Mouse (Mus musculus) neural tube, embryonic 14.5 days (tissue): Measurements from ENCODE around the gene Dnmt3c. TPM values are rescaled to one million over a fixed set of nuclear protein-coding genes. Genes with fewer than 3 reads are reported as not detected.
"Not testable (repeated sequence)": the region's sequence is repeated elsewhere in the genome, so short reads cannot be mapped to it uniquely, and the experiment has no call there.

Source experiments
- ATAC-seq: fragments of 200-750 bp; cut with Nextera tagmentation; 2 replicates; pipeline ENCODE4 v1.8.0; 2017; ENCODE audit warnings: low read depth, mild to moderate bottlenecking, moderate TSS enrichment, moderate library complexity
- H3K27ac ChIP-seq: fragments of 300-500 bp; sonication (generic); 2 replicates; pipeline ENCODE4 v1.5.1; 2014; ENCODE audit warnings: low read depth, mild to moderate bottlenecking, control low read depth, low read length, moderate library complexity, mixed read lengths
- H3K27me3 ChIP-seq: fragments of 300-500 bp; sonication (generic); 2 replicates; pipeline ENCODE4 v1.6.1; 2014; ENCODE audit warnings: low read length; ENCODE audit not compliant: control insufficient read depth, insufficient read depth
- H3K36me3 ChIP-seq: fragments of 300-500 bp; sonication (generic); 2 replicates; pipeline ENCODE4 v1.6.1; 2014; ENCODE audit warnings: low read length, mixed read lengths; ENCODE audit not compliant: control insufficient read depth, insufficient read depth
- H3K4me1 ChIP-seq: fragments of 300-500 bp; sonication (generic); 2 replicates; pipeline ENCODE4 v1.6.1; 2014; ENCODE audit warnings: low read length; ENCODE audit not compliant: control insufficient read depth, insufficient read depth
- H3K4me2 ChIP-seq: fragments of 300-500 bp; sonication (generic); 2 replicates; pipeline ENCODE4 v1.6.1; 2014; ENCODE audit warnings: mild to moderate bottlenecking, low read depth, low read length, control low read depth
- H3K4me3 ChIP-seq: fragments of 300-500 bp; sonication (generic); 2 replicates; pipeline ENCODE4 v1.5.1; 2014; ENCODE audit warnings: low read depth, low read length, control low read depth, mixed read lengths
- H3K9ac ChIP-seq: fragments of 300-500 bp; sonication (generic); replicated peaks from 2 replicates; pipeline ENCODE4 v1.6.1; 2014; ENCODE audit warnings: low read depth, mild to moderate bottlenecking, control low read depth, low read length, mixed read lengths
- H3K9me3 ChIP-seq: fragments of 300-500 bp; sonication (generic); 2 replicates; pipeline ENCODE4 v1.6.1; 2016; ENCODE audit warnings: low read length; ENCODE audit not compliant: control insufficient read depth
- WGBS: fragments of 180-500 bp; shearing (Covaris S2); extraction: QIAGEN DNeasy Blood & Tissue Kit; methylation state at CpG from one replicate; pipeline ENCODE4 v1.1.7; 2014; 5-methylcytosine and 5-hydroxymethylcytosine counted together
- polyA plus RNA-seq: library from polyadenylated mRNA; unstranded; fragments of >200 nt; fragmentation: Nextera tagmentation; extraction: Ambion mirVana; gene quantifications from 2 replicates; pipeline ENCODE4 v1.2.1, GENCODE M21; 2014

Dnmt3c gene
- not detected in 2 replicates for polyA plus RNA-seq

DNA sequence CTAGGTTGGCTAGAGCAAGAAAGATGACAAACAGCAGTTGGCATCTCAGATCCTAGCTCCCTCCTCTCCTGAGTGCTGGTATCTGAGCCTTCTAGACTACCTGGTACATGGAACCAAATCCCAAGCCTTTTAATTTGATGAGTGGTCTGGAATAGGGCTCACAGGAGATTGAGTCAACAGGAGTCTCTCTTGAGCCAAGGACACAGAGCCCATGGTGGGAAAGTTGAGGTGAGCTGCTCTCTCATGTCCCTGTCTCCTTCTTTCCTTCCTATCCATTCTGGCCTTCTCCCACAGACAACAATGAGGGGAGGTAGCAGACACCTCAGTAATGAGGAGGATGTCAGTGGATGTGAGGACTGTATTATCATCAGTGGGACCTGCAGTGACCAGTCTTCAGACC is at the start of gene Dnmt3c:
Gene Dnmt3c (plus strand): TSS at position 301 of the 400 bp plus-strand sequence.
- Histone ChIP-seq H3K4me2 (no peak within 1 kb of the TSS), H3K36me3 (no peaks in the 10 kb centered on the region), H3K9ac (no peak within 1 kb of the TSS), H3K4me3 (no peak within 1 kb of the TSS), H3K27me3 (no peaks in the 10 kb centered on the region), H3K4me1 (no peaks in the 10 kb centered on the region), H3K27ac (no peak within 1 kb of the TSS), H3K9me3 (no peaks in the 10 kb centered on the region)
- ATAC-seq = no peak

DNA sequence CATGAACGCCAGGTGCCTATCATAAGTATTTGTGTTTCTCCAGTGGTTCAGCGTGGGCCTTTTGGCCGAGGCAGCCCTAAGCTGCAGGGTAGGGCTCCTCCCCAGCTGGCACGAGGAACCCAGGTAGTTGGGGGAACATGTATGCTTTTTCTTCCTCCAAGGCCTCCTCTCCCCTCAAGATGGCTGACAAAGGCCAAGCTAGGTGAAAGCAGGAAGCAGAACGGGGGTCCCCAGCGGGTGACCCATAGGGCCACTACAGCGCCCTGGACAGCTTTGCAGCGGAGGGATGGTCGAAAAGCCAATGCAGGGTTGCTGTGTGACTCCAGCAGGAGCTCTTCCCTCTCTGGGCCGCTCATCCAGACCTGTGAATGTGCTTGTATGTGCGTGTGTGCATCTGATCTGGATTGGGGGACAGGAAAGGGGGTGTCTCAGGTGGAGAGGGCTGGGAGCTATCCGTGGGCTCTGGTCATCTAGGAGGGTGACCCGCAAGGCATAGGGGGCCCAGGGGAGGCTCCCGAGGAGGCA is 47.6 kb upstream of the Dnmt3c start:
- Histone ChIP-seq H3K4me1 (0 out of 2 replicates have a peak, but pooled peaks cover 3% of the 10 kb centered on the region), H3K27ac (0 out of 2 replicates have a peak overlapping the region, but pooled peaks have one; percentile 10), H3K27me3 (0 out of 2 replicates have a peak, but pooled peaks cover 3% of the 10 kb centered on the region), H3K4me2 (peak overlapping the region; percentile 95), H3K4me3 (peak overlapping the region; percentile 78), H3K36me3 (no peaks in the 10 kb centered on the region), H3K9ac (peak overlapping the region; percentile 78), H3K9me3 (no peaks in the 10 kb centered on the region)
- ATAC-seq = no peak
- WGBS = 19% methylated on average over 14 of the region's 14 CpGs

DNA sequence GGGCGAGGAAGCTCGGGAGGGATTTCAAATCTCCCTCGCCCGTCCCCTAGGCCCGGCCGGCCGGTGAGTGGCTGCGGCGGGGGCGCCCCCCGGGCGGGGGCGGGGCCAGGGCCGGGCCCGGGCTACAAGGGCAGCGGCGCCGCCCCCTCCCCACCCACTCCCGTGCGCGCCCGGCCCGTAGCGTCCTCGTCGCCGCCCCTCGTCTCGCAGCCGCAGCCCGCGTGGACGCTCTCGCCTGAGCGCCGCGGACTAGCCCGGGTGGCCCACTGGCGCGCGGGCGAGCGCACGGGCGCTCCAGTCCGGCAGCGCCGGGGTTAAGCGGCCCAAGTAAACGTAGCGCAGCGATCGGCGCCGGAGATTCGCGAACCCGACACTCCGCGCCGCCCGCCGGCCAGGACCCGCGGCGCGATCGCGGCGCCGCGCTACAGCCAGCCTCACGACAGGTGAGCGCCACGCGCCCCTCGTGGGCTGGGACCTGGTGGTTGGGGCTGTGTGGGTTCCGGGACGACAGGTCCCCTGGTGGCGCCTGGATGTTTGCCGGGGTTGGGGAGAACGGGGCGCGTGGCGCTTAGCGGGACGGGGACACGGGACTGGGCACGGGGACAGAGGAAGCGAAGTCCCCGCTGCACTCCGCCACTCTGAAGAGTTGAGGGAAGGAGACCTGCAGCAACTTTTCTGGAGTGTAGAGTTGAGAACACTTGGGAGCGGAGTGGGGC is 47.0 kb upstream of the Dnmt3c start, which contains the start of gene Dnmt3b:
Gene Dnmt3b (plus strand): TSS at position 153 of the 716 bp plus-strand sequence.
- ATAC-seq = peak; percentile 91
- under 1% methylated on average over 65 of the region's 93 CpGs for WGBS
- no peaks in the 10 kb centered on the region for H3K36me3 ChIP-seq
- H3K9ac ChIP-seq = peak within 1 kb of the TSS; percentile 78
- no peaks in the 10 kb centered on the region for H3K9me3 ChIP-seq
- 0 out of 2 replicates have a peak, but pooled peaks cover 3% of the 10 kb centered on the region for H3K4me1 ChIP-seq
- peak within 1 kb of the TSS; percentile 78 for H3K4me3 ChIP-seq
- 0 out of 2 replicates have a peak within 1 kb of the TSS, but pooled peaks have one; percentile 10 for H3K27ac ChIP-seq
- peak within 1 kb of the TSS; percentile 95 for H3K4me2 ChIP-seq
- H3K27me3 ChIP-seq = 0 out of 2 replicates have a peak, but pooled peaks cover 3% of the 10 kb centered on the region

DNA sequence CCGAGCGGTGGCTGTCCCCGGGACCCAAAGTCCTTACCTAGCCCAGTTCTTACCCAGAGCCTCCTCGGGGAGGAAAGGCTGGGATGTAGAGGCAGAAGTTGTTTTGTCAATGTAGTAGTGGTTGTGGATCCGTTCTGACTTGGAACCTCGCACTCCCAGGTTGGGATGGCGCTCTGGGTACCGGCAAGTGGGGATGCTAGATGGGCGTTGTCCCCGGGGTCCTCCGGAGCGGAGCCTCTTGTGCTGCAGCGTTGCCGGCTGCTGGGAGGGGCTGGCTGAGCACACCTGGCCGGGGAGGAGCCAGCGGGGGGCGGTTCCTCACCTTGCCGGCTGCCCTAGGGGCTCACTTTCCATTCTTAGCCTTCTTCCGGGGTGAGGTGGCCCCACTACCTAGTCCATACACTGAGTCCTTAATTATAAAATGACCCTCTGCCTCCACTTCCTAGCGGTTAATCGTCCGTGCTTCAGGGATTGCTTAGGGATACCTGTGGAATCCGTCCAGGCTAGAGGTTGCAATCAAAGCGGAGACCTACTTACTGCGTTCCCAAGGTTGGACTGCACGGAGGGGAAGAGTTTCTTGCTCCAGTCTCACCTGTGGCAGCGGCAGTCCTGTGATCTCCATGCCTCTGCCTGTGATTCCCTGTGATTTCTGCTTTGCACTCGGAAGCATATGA is 46.3 kb upstream of the Dnmt3c start:
- no peak overlapping the region for H3K27ac ChIP-seq
- ATAC-seq = peak; percentile 22

DNA sequence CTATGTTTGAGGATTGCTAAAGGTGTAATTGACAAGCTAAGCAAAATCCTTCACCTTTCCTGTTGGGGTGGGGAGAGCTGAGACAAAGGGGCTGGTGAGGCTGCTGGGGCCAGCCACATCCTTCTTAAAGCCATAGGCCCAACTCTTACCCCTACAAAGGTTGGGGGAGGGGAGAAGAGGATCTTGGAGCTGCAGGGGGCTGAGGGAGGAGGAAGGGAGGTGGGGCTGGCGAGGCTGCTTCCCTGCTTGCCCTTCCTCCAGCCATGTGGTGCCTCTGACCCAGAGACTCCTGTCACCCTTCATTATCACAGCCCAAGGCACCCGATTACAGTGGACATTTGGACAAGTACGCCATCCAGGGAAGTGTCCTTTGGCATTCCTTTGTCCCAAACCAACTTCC is 44.8 kb upstream of the Dnmt3c start:
- ATAC-seq = no peak
- Histone ChIP-seq H3K36me3 (no peaks in the 10 kb centered on the region), H3K27ac (no peak overlapping the region), H3K9ac (no peak overlapping the region), H3K4me2 (no peak overlapping the region), H3K9me3 (no peaks in the 10 kb centered on the region), H3K4me1 (0 out of 2 replicates have a peak, but pooled peaks cover 3% of the 10 kb centered on the region), H3K27me3 (0 out of 2 replicates have a peak, but pooled peaks cover 3% of the 10 kb centered on the region), H3K4me3 (no peak overlapping the region)
- 33% methylated on average over 3 of the region's 3 CpGs for WGBS

More for the DNA sequence above, 46.3 kb upstream of the Dnmt3c start:
- WGBS = 2% methylated on average over 28 of the region's 28 CpGs
- Histone ChIP-seq H3K4me1 (0 out of 2 replicates have a peak, but pooled peaks cover 3% of the 10 kb centered on the region), H3K27me3 (0 out of 2 replicates have a peak, but pooled peaks cover 3% of the 10 kb centered on the region), H3K9ac (peak overlapping the region; percentile 78), H3K4me2 (peak overlapping the region; percentile 95), H3K9me3 (no peaks in the 10 kb centered on the region), H3K4me3 (peak overlapping the region; percentile 78), H3K36me3 (no peaks in the 10 kb centered on the region)

DNA sequence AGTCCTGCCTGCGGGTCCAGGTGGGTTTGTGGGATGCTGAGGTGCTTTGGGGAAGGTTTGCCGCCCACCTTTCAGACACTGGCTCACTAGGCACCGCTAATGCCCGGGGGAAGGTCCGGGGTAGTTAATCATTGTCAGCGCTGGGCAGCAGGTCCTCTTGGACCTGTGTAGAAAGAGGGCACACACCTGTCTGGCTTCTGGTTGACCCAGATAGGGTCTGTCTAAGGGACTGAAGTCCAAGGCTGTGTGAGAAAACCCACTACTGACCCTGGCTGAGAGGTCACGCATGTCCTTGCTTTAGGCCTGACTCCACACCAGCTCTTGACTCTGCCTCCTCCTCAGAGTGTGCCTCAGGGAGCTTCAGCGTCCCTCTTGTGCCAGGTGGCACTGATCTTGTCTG is 38.8 kb upstream of the Dnmt3c start:
- H3K27me3 ChIP-seq, H3K36me3 ChIP-seq, H3K9me3 ChIP-seq, H3K4me1 ChIP-seq, ATAC-seq, H3K9ac ChIP-seq, H3K4me3 ChIP-seq, H3K27ac ChIP-seq, H3K4me2 ChIP-seq: not testable (repeated sequence)
- 90% methylated on average over 5 of the region's 8 CpGs for WGBS

DNA sequence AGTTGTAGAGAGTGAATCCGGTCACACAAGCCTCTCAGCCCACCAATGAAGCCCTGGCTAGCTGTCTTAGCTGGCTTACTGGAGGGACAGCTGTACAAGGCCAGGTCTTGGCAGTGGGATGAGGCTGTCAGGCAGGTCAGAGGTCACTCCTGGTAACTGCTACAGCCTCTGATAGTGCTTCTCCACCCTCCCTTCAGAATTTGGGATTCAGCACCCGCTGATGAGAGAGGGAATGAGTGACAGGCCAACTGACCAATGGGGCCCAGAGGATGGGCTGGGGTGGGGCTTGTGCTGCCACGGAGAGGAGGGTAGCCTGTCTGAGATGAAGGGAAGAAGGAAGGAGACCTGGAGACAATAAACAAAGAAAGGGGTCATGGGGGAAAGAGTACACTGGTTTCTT is 35.8 kb upstream of the Dnmt3c start:
- ATAC-seq = no peak
- H3K27me3 ChIP-seq = no peaks in the 10 kb centered on the region
- H3K9ac ChIP-seq = no peak overlapping the region
- H3K27ac ChIP-seq = no peak overlapping the region
- H3K4me1 ChIP-seq = no peaks in the 10 kb centered on the region
- WGBS = 50% methylated on average over 3 of the region's 3 CpGs
- H3K36me3 ChIP-seq = no peaks in the 10 kb centered on the region
- no peaks in the 10 kb centered on the region for H3K9me3 ChIP-seq
- H3K4me3 ChIP-seq = no peak overlapping the region
- H3K4me2 ChIP-seq = no peak overlapping the region

DNA sequence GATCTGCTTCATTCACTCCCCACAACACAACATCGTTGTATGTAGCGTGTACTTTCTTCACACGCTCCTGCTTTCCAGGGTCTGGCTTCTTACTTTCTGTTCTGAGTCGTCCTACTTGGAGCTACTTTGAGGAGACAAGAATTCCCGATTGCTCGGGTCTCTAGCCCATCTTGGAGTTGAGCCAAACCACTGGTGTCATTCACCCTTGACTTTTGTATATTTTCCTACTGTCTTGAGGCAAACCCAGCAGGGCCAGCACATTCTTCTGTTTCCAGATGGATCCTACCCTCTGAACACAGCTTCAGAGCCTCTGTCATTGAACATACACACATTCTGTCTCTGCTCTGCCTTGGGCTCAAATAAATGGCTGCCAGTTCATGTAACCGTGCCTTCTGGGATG is 31.1 kb upstream of the Dnmt3c start:
- no peaks in the 10 kb centered on the region for H3K4me1 ChIP-seq
- no peaks in the 10 kb centered on the region for H3K36me3 ChIP-seq
- H3K27ac ChIP-seq = no peak overlapping the region
- H3K4me2 ChIP-seq = no peak overlapping the region
- no peak overlapping the region for H3K9ac ChIP-seq
- 87% methylated on average over 7 of the region's 7 CpGs for WGBS
- H3K4me3 ChIP-seq = no peak overlapping the region
- H3K9me3 ChIP-seq = no peaks in the 10 kb centered on the region
- H3K27me3 ChIP-seq = no peaks in the 10 kb centered on the region
- no peak for ATAC-seq
